ENCODE assay signal across 18 mouse cellular contexts in the genomic region with DNA sequence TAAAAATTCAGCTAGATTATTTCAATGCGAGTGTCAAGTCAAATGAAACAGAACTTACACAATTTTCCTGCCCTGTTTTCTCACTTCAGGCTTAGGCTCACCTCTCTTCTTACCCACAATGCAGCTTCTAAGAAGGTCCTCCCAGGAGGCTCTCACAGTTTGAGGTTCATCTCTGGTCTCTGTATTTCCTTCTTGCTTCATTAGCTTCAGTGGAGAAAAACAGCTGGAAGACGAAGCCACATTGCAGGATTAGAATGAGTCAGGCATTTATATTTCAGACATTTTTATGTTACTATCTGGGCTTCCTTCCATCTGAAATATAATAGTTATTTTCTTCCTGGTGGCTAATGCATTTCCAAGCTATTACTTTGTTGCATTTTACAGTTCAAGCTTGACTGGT. TPM values are rescaled to one million over a fixed set of nuclear protein-coding genes. Genes with fewer than 3 reads are reported as not detected.
"Had no signal": no experiment of that assay in that cellular context is flagged by ENCODE, and none has a peak within 500 bp of the region (broad histone marks: within the 10 kb centered on the region; RNA-seq: fewer than 3 reads in every experiment).

No protein-coding gene starts in this region.

- H3K36me3 ChIP-seq: limb, embryonic 13.5 days; midbrain, embryonic 10.5 days; neural tube, embryonic 15.5 days had no signal

- H3K27ac ChIP-seq: layer of hippocampus, adult 2 months; limb, embryonic 13.5 days; liver, embryonic 14.5 days; midbrain, embryonic 10.5 days; neural tube, embryonic 15.5 days; stomach, postnatal 0 days had no signal

- H3K27me3 ChIP-seq: limb, embryonic 13.5 days; neural tube, embryonic 15.5 days had no signal

- DNase-seq: kidney, postnatal 4 days; left cerebral cortex, postnatal 4 days; lung, adult 18-20 months; midbrain, embryonic 14.5 days; right cerebral cortex, adult 18-20 months; thymus, postnatal 4 days had no signal

- H3K9me3 ChIP-seq: limb, embryonic 13.5 days; midbrain, embryonic 10.5 days; neural tube, embryonic 15.5 days had no signal

- H3K4me1 ChIP-seq: neural tube, embryonic 15.5 days had no signal

- H3K4me2 ChIP-seq: limb, embryonic 13.5 days; neural tube, embryonic 15.5 days had no signal

- H3K9ac ChIP-seq: limb, embryonic 13.5 days; liver, embryonic 14.5 days; neural tube, embryonic 15.5 days had no signal

- H3K4me3 ChIP-seq: layer of hippocampus, adult 2 months; limb, embryonic 13.5 days; midbrain, embryonic 10.5 days; neural tube, embryonic 15.5 days had no signal

RNA-seq across cellular contexts. Expression of a gene that starts 40.4 kb away (rescaled TPM):
- total RNA-seq: layer of hippocampus, adult 2 months; layer of hippocampus, postnatal 10 days; left cerebral cortex, postnatal 10 days; left cerebral cortex, postnatal 4 days; megakaryocyte, adult 5-6 weeks had no signal
- polyA plus RNA-seq: kidney, embryonic 16.5 days; limb, embryonic 13.5 days; liver, embryonic 14.5 days; lung, embryonic 16.5 days; midbrain, embryonic 10.5 days; midbrain, embryonic 14.5 days; neural tube, embryonic 11.5 days; neural tube, embryonic 15.5 days had no signal
